Mouse (Mus musculus): ENCODE measurements at regions not wholly inside any gene's neighbourhood (a gene's known extent, or its start where the extent isn't known, plus 50 kb on each side); places are given as distances from the start of the nearest gene placed in this dataset.

GRCm38 (mm10) chrX:11716773-11717172, 389.2 kb downstream of the H2al1j start:
- TF ChIP-seq POLR2A (IDR thresholded peaks at IDR 0.05; ENCODE audit: insufficient read depth, low read depth, low read length) (no peak), CTCF (IDR thresholded peaks at IDR 0.05; ENCODE audit: insufficient read depth, low read depth, low read length) (no peak)
